Mouse (Mus musculus): ENCODE measurements around the gene Ceacam1.

- TF ChIP-seq GATA1 (IDR thresholded peaks at IDR 0.05; ENCODE audit: borderline replicate concordance, low read length) (no peak), FLI1 (IDR thresholded peaks at IDR 0.05; ENCODE audit: low read length) (no peak)
Observed at GRCm38 (mm10) chr7:25479440-25479839, 2.0 kb upstream of the Ceacam1 start.

Measured in megakaryocyte, embryonic 14.5 days (primary cell).